Mouse (Mus musculus): ENCODE measurements around the gene Abca6.

- TF ChIP-seq CTCF (IDR thresholded peaks at IDR 0.05; ENCODE audit: borderline replicate concordance, extremely low read depth, insufficient read depth, insufficient read length) (no peak), POLR2A (IDR thresholded peaks at IDR 0.05; ENCODE audit: borderline replicate concordance, extremely low read depth, insufficient read depth, insufficient read length, poor library complexity, severe bottlenecking) (no peak)
Observed at GRCm38 (mm10) chr11:110171212-110171611, 80.4 kb downstream of the Abca6 start.
